Mouse (Mus musculus) stomach, postnatal 0 days (tissue): ENCODE measurements around the gene Dixdc1. TPM values are rescaled to one million over a fixed set of nuclear protein-coding genes. Genes with fewer than 3 reads are reported as not detected.
A peak's percentile ranks its signal among the peaks of the same experiment; 100 is the strongest.

ENCODE experiments used
- ATAC-seq: fragments of 200-750 bp; cut with Nextera tagmentation; 2 replicates; pipeline ENCODE4 v1.8.0; 2017; ENCODE audit not compliant: low FRiP score, low TSS enrichment
- DNase-seq: peaks from one replicate; pipeline ENCODE4 v3.0.0-alpha.2; 2016; ENCODE audit warnings: low spot score
- H3K27ac ChIP-seq: fragments of 300-500 bp; sonication (generic); replicated peaks from 2 replicates; pipeline ENCODE4 v1.5.1; 2014; ENCODE audit warnings: mild to moderate bottlenecking, control low read depth
- H3K27me3 ChIP-seq: fragments of 300-500 bp; sonication (generic); 2 replicates; pipeline ENCODE4 v1.6.1; 2014; ENCODE audit warnings: low read length; ENCODE audit not compliant: control insufficient read depth, insufficient read depth
- H3K36me3 ChIP-seq: fragments of 300-500 bp; sonication (generic); 2 replicates; pipeline ENCODE4 v1.6.1; 2014; ENCODE audit warnings: low read length, mixed read lengths; ENCODE audit not compliant: control insufficient read depth, insufficient read depth
- H3K4me1 ChIP-seq: fragments of 300-500 bp; sonication (generic); replicated peaks from 2 replicates; pipeline ENCODE4 v1.6.1; 2014; ENCODE audit warnings: antibody characterized with exemption; ENCODE audit not compliant: control insufficient read depth, insufficient read depth
- H3K4me2 ChIP-seq: fragments of 300-500 bp; sonication (generic); replicated peaks from 2 replicates; pipeline ENCODE4 v1.6.1; 2014; ENCODE audit warnings: low read depth, mild to moderate bottlenecking, control low read depth, moderate library complexity
- H3K4me3 ChIP-seq: fragments of 300-500 bp; sonication (generic); 2 replicates; pipeline ENCODE4 v1.5.1; 2014; ENCODE audit warnings: low read depth, low read length, control low read depth
- H3K9ac ChIP-seq: fragments of 300-500 bp; sonication (generic); 2 replicates; pipeline ENCODE4 v1.6.1; 2014; ENCODE audit warnings: mild to moderate bottlenecking, low read length, control low read depth, mixed read lengths
- H3K9me3 ChIP-seq: fragments of 300-500 bp; sonication (generic); 2 replicates; pipeline ENCODE4 v1.6.1; 2016; ENCODE audit warnings: low read length; ENCODE audit not compliant: control insufficient read depth
- CTCF ChIP-seq: IDR thresholded peaks from 2 replicates; pipeline ENCODE4 v1.5.1; 2016; ENCODE audit warnings: antibody characterized with exemption, low read depth, mild to moderate bottlenecking, moderate library complexity
- EP300 ChIP-seq: optimal IDR thresholded peaks from 2 replicates; pipeline ENCODE3; 2016; ENCODE audit warnings: antibody characterized with exemption
- WGBS: fragments of 180-500 bp; shearing (Covaris S2); extraction: QIAGEN DNeasy Blood & Tissue Kit; methylation state at CpG from one replicate; pipeline ENCODE4 v1.1.7; 2014; 5-methylcytosine and 5-hydroxymethylcytosine counted together
- polyA plus RNA-seq: library from polyadenylated mRNA; unstranded; fragments of >200 nt; fragmentation: Nextera tagmentation; extraction: Ambion mirVana; gene quantifications from 2 replicates; pipeline ENCODE4 v1.2.1, GENCODE M21; 2015

The Dixdc1 gene
- polyA plus RNA-seq, 1 experiment from 2014 or later = 6.6 TPM

DNA sequence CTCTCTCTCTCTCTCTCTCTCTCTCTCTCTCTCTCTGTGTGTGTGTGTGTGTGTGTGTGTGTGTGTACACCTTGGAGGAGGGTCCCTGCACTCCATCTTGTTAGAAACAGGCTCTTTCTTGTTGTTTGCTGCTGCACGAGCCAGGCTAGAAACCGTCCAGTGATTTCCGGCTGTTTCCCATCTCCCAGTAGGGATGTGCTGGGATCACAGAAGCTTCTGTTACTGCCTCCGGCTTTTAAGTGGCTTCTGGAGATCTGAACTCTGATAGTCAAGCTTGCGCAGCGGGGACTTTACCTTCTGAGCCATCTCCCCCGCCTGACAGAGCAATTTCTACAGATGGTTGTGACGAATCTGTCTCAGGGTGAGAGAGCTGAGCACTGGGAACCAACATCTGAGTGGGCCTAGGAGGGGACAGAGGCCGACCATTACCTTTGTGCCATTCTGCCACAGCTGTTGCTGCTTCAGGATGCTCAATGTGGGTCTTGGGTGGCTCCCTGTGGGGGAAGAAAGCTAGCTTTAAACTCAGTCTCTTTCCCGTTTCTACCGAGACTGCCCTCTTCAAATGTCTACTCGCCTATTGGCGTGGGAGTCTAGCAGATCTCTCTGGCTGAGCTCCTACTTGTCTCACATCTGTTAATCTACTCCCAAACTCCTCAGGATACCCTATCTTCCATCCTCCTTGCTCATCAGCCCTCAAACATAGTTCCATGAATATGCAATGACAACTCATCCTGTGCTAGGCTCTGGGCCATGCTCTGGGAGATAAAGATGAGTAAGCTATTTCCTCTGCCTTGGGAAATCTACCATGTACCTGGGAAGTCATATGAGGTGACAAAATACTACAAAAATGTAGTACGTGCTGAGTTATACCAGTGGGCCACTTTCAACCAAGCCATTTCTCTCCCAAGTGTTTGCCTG lies 1.8 kb upstream of the Dixdc1 start:
- ATAC-seq (no peak), DNase-seq (no peak)
- H3K27ac ChIP-seq = no peak overlapping the region
- TF ChIP-seq CTCF = no peak
- TF ChIP-seq EP300 = no peak
- no peak overlapping the region for H3K4me3 ChIP-seq
- H3K9me3 ChIP-seq = no peaks in the 10 kb centered on the region
- WGBS = 92% methylated on average over 14 of the region's 14 CpGs
- no peak overlapping the region for H3K4me2 ChIP-seq
- H3K27me3 ChIP-seq = no peaks in the 10 kb centered on the region
- no peak overlapping the region for H3K9ac ChIP-seq
- no peaks in the 10 kb centered on the region for H3K4me1 ChIP-seq
- no peaks in the 10 kb centered on the region for H3K36me3 ChIP-seq

GRCm38 (mm10) chr9:50734989-50735388 lies 4.3 kb downstream of the Dixdc1 start:
- Histone ChIP-seq H3K4me2 (no peak overlapping the region), H3K36me3 (no peaks in the 10 kb centered on the region), H3K9ac (no peak overlapping the region), H3K27ac (no peak overlapping the region), H3K9me3 (no peaks in the 10 kb centered on the region), H3K4me1 (no peaks in the 10 kb centered on the region), H3K27me3 (no peaks in the 10 kb centered on the region), H3K4me3 (no peak overlapping the region)
- TF ChIP-seq EP300 (no peak), CTCF (peak; percentile 89)
- WGBS = 4% methylated on average over 9 of the region's 9 CpGs
- ATAC-seq (no peak), DNase-seq (peak; percentile 53)

- Histone ChIP-seq H3K4me3 (no peak overlapping the region), H3K4me2 (no peak overlapping the region), H3K9ac (no peak overlapping the region), H3K9me3 (no peaks in the 10 kb centered on the region), H3K36me3 (no peaks in the 10 kb centered on the region), H3K4me1 (no peaks in the 10 kb centered on the region; the same call in 1 of the 2 replicates), H3K27ac (no peak overlapping the region), H3K27me3 (no peaks in the 10 kb centered on the region)
- ATAC-seq = no peak
- no peak for DNase-seq
- TF ChIP-seq CTCF (no peak), EP300 (no peak)
- WGBS = 26% methylated on average over 4 of the region's 4 CpGs
These were observed 6.8 kb downstream of the Dixdc1 start for GRCm38 (mm10) chr9:50732560-50732959.

DNA sequence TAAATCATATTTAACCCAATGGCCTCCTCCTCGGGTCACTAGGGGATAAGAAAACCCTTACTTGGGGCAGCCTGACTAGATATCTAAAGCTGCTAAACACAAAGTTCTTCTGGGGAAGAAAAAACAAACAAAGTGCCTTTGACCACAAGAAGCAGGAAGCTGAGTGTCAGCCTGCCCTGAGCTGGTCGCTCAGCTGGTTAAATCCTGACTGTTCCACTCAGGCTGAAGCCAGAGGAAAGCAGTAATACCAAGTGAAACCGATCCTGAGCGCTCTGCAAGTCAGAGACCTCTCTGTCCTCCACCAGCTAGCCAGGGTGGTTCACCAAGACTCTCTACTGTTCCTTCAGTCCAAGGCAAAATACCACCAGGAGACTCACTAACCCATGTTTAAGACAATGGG lies 9.7 kb downstream of the Dixdc1 start:
- Histone ChIP-seq H3K4me1 (no peaks in the 10 kb centered on the region; the same call in 1 of the 2 replicates), H3K4me2 (no peak overlapping the region), H3K9ac (no peak overlapping the region), H3K27ac (0 out of 2 replicates have a peak overlapping the region, but pooled peaks have one; percentile 14), H3K36me3 (no peaks in the 10 kb centered on the region), H3K27me3 (no peaks in the 10 kb centered on the region), H3K4me3 (no peak overlapping the region), H3K9me3 (no peaks in the 10 kb centered on the region)
- DNase-seq (no peak), ATAC-seq (peak; percentile 51)
- WGBS = 45% methylated on average over 4 of the region's 4 CpGs
- TF ChIP-seq EP300 (no peak), CTCF (no peak)

- DNase-seq (peak; percentile 75), ATAC-seq (peak; percentile 79)
- H3K4me2 ChIP-seq = peak overlapping the region; percentile 85
- peak overlapping the region; percentile 64 for H3K9ac ChIP-seq
- H3K4me3 ChIP-seq = peak overlapping the region; percentile 57
- H3K9me3 ChIP-seq = no peaks in the 10 kb centered on the region
- 0% methylated on average over 32 of the region's 45 CpGs for WGBS
- H3K4me1 ChIP-seq = no peaks in the 10 kb centered on the region; the same call in 1 of the 2 replicates
- H3K27me3 ChIP-seq = no peaks in the 10 kb centered on the region
- no peaks in the 10 kb centered on the region for H3K36me3 ChIP-seq
- TF ChIP-seq EP300 (no peak), CTCF (peak; percentile 35)
- no peak overlapping the region for H3K27ac ChIP-seq
These were observed 11.2 kb downstream of the Dixdc1 start for GRCm38 (mm10) chr9:50727925-50728651.
